Mouse (Mus musculus): ENCODE data around the gene Esp31. TPM values are rescaled to one million over a fixed set of nuclear protein-coding genes. Genes with fewer than 3 reads are reported as not detected.

The Esp31 gene
- total RNA-seq (2015; ENCODE audit: low replicate concordance) (not detected in 2 replicates), total RNA-seq (2017; ENCODE audit: low replicate concordance) (not detected in 2 replicates)

GRCm38 (mm10) chr17:38639147-38639546 lies at the start of gene Esp31:
Esp31 (plus strand) TSS chr17:38639447.
- no peak for ATAC-seq (replicated peaks; ENCODE audit: low FRiP score, poor library complexity, severe bottlenecking)

Other genes starting within 250 kb of the Esp31 start
- gene Esp36, start 219.3 kb upstream of the Esp31 start, total RNA-seq (2015; ENCODE audit: low replicate concordance): not detected in 2 replicates
- not detected in 2 replicates for gene Esp36, start 219.3 kb upstream of the Esp31 start, total RNA-seq (2017; ENCODE audit: low replicate concordance)
- gene Esp34, start 85.3 kb upstream of the Esp31 start, total RNA-seq (2015; ENCODE audit: low replicate concordance): not detected in 2 replicates
- gene Esp34, start 85.3 kb upstream of the Esp31 start, total RNA-seq (2017; ENCODE audit: low replicate concordance): not detected in 2 replicates

All from erythroblast, adult 5-6 weeks (primary cell).